Mouse (Mus musculus): ENCODE data around the gene Hoxd12. TPM values are rescaled to one million over a fixed set of nuclear protein-coding genes. Genes with fewer than 3 reads are reported as not detected.
A peak's percentile ranks its signal among the peaks of the same experiment; 100 is the strongest.

Gene Hoxd12
- polyA plus RNA-seq, 1 experiment from 2014 or later: 0.12 TPM

DNA sequence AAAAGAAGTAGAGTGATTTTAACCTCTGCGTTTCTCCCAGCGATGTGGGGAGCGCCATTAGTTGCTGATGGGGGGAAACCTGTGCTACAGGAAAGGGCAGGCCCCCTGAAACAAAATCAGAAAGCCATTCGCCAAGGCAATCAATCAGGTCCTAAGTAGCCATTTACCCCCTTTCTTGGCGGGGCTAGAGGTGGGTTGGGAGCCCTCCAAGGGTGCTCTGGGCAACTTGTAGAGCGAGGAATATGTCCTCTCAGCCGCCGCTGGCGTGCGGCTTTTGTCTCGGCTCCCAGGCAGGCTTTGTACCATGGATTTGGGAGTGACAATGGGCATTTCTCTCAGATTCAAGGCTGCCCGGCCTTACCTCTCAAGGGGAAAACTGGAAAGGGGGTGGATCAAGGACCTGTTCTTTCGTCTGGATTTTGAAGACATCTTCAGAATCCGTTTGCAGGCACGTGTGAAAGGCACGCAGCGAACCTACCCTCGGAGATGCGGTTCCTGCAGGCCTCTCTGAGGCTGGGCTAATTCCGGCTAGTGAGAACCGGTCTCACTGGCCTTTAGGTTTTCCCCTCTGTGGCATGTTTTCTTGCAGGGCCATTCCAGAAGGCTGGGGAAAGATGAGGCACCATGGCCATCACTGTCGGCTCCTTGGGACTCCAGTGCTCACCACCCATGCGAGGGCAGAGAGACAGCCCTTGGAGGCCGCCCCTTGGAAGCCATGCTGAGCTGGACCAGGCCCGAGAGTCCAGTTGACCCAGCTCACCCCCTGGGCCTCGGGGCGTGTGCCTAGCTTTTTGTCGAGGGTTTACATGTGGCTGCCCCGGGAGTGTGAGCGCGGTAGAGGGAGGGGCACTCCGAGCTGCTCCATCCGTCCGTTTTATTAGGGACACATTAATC, 21.9 kb downstream of the Hoxd12 start:
- 0 out of 2 replicates have a peak overlapping the region, but pooled peaks have one; percentile 17 for H3K4me2 ChIP-seq (replicated peaks; ENCODE audit: low read depth)
- H3K27me3 ChIP-seq (replicated peaks; ENCODE audit: control insufficient read depth, insufficient read depth, low read length): peaks cover 100% of the 10 kb centered on the region
- no peaks in the 10 kb centered on the region for H3K9me3 ChIP-seq (ENCODE audit: control insufficient read depth)
- H3K4me3 ChIP-seq (ENCODE audit: low read depth, low read length): peak overlapping the region; percentile 45; the same call in 1 of the 2 replicates
- TF ChIP-seq CTCF (IDR thresholded peaks at IDR 0.05; ENCODE audit: low read depth): no peak
- WGBS: 6% methylated on average over 34 of the region's 34 CpGs
- ATAC-seq: no peak
- H3K4me1 ChIP-seq (replicated peaks; ENCODE audit: control insufficient read depth, insufficient read depth, low read length): 0 out of 2 replicates have a peak, but pooled peaks cover 2% of the 10 kb centered on the region
- no peak overlapping the region for H3K9ac ChIP-seq (ENCODE audit: low read depth, low read length)
- H3K27ac ChIP-seq (ENCODE audit: low read depth, low read length): no peak overlapping the region
- no peaks in the 10 kb centered on the region for H3K36me3 ChIP-seq (ENCODE audit: control insufficient read depth, insufficient read depth)

DNA sequence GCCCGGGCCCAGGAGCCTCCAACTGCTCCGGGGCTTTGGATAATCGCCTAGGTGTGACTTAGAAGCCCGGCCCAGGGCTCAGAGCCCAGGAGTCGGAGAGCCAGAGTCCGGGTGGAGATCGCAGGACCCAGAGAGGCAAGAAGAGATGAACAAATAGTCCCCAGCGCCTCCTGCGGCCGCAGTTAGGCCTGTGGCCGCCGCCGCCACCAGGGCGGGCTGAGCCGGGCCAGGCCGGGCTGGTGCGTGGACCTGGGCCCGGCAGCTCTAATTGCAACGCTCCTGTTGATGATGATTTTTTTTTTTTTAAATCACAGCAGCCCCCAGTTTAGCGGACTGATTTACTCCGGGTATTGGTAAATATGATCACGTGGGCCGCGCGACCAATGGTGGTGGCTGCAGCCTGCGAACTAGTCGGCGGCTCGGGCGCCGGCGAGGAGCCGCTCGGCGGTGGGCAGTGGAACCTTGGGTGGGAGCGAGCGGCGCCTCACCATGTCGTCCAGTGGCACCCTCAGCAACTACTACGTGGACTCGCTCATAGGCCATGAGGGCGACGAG, 22.8 kb downstream of the Hoxd12 start, which contains the start of gene Hoxd9:
TSS of gene Hoxd9 (plus strand) at position 161 of the 555 bp plus-strand sequence.
- peak; percentile 39; the same call in 1 of the 2 replicates for TF ChIP-seq CTCF (IDR thresholded peaks at IDR 0.05; ENCODE audit: low read depth)
- Histone ChIP-seq H3K4me1 (replicated peaks; ENCODE audit: control insufficient read depth, insufficient read depth, low read length) (0 out of 2 replicates have a peak, but pooled peaks cover 2% of the 10 kb centered on the region), H3K27me3 (replicated peaks; ENCODE audit: control insufficient read depth, insufficient read depth, low read length) (peaks cover 98% of the 10 kb centered on the region), H3K27ac (ENCODE audit: low read depth, low read length) (no peak within 1 kb of the TSS), H3K9ac (ENCODE audit: low read depth, low read length) (peak within 1 kb of the TSS; percentile 40; the same call in 1 of the 2 replicates), H3K4me3 (ENCODE audit: low read depth, low read length) (peak within 1 kb of the TSS; percentile 45), H3K9me3 (ENCODE audit: control insufficient read depth) (no peaks in the 10 kb centered on the region), H3K36me3 (ENCODE audit: control insufficient read depth, insufficient read depth) (no peaks in the 10 kb centered on the region), H3K4me2 (replicated peaks; ENCODE audit: low read depth) (peak within 1 kb of the TSS; percentile 65)
- peak; percentile 49; the same call in 1 of the 2 replicates for ATAC-seq
- WGBS: under 1% methylated on average over 43 of the region's 43 CpGs

DNA sequence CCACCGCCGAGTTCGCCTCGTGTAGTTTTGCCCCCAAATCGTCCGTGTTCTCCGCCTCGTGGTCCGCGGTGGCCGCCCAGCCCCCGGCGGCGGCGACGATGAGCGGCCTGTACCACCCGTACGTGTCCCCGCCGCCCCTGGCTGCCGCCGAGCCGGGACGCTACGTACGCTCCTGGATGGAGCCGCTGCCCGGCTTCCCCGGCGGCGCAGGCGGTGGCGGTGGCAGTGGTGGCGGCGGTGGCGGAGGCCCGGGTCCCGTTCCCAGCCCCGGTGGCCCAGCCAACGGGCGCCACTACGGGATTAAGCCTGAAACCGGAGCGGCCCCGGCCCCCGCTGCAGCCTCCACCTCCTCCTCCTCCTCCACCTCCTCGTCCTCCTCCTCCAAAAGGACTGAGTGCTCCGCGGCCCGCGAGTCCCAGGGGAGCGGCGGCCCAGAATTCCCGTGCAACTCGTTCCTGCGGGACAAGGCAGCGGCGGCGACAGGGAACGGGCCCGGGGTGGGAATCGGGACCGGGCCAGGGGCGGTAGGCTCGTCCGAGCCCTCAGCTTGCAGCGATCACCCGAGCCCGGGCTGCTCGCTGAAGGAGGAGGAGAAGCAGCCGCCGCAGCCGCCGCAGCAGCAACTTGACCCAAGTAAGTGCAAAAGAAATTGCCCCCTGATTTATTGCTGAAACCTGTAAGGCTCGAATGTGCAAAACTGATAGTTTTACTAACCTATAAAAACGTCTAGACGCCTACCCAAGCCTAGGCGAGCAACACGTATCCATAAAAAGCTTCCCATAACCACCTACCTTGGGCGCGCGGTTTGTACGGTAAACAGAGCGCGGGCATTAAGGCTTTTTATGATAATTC, 23.6 kb downstream of the Hoxd12 start:
- Histone ChIP-seq H3K4me1 (replicated peaks; ENCODE audit: control insufficient read depth, insufficient read depth, low read length) (0 out of 2 replicates have a peak, but pooled peaks cover 2% of the 10 kb centered on the region), H3K9me3 (ENCODE audit: control insufficient read depth) (no peaks in the 10 kb centered on the region), H3K27me3 (replicated peaks; ENCODE audit: control insufficient read depth, insufficient read depth, low read length) (peaks cover 98% of the 10 kb centered on the region), H3K4me2 (replicated peaks; ENCODE audit: low read depth) (peak overlapping the region; percentile 65), H3K9ac (ENCODE audit: low read depth, low read length) (peak overlapping the region; percentile 40; the same call in 1 of the 2 replicates), H3K36me3 (ENCODE audit: control insufficient read depth, insufficient read depth) (no peaks in the 10 kb centered on the region), H3K27ac (ENCODE audit: low read depth, low read length) (no peak overlapping the region), H3K4me3 (ENCODE audit: low read depth, low read length) (peak overlapping the region; percentile 45)
- WGBS: under 1% methylated on average over 81 of the region's 86 CpGs
- ATAC-seq: no peak
- TF ChIP-seq CTCF (IDR thresholded peaks at IDR 0.05; ENCODE audit: low read depth): no peak

DNA sequence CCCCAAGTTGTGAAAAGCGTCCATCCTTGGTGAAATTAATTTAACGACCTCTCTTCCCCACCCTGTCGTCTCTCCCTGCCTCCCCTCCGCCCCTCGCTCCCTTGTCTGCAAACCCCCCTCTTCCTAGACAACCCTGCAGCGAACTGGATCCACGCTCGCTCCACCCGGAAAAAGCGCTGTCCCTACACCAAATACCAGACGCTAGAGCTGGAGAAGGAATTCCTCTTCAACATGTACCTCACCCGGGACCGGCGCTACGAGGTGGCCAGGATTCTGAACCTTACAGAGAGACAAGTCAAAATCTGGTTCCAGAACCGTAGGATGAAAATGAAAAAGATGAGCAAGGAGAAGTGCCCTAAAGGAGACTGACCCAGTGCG, 24.2 kb downstream of the Hoxd12 start:
- Histone ChIP-seq H3K9me3 (ENCODE audit: control insufficient read depth) (no peaks in the 10 kb centered on the region), H3K4me3 (ENCODE audit: low read depth, low read length) (peak overlapping the region; percentile 45), H3K27me3 (replicated peaks; ENCODE audit: control insufficient read depth, insufficient read depth, low read length) (peaks cover 98% of the 10 kb centered on the region), H3K4me2 (replicated peaks; ENCODE audit: low read depth) (peak overlapping the region; percentile 65), H3K36me3 (ENCODE audit: control insufficient read depth, insufficient read depth) (no peaks in the 10 kb centered on the region), H3K9ac (ENCODE audit: low read depth, low read length) (no peak overlapping the region; the same call in 1 of the 2 replicates), H3K4me1 (replicated peaks; ENCODE audit: control insufficient read depth, insufficient read depth, low read length) (0 out of 2 replicates have a peak, but pooled peaks cover 2% of the 10 kb centered on the region), H3K27ac (ENCODE audit: low read depth, low read length) (no peak overlapping the region)
- 4% methylated on average over 17 of the region's 17 CpGs for WGBS
- ATAC-seq: no peak
- TF ChIP-seq CTCF (IDR thresholded peaks at IDR 0.05; ENCODE audit: low read depth): no peak

DNA sequence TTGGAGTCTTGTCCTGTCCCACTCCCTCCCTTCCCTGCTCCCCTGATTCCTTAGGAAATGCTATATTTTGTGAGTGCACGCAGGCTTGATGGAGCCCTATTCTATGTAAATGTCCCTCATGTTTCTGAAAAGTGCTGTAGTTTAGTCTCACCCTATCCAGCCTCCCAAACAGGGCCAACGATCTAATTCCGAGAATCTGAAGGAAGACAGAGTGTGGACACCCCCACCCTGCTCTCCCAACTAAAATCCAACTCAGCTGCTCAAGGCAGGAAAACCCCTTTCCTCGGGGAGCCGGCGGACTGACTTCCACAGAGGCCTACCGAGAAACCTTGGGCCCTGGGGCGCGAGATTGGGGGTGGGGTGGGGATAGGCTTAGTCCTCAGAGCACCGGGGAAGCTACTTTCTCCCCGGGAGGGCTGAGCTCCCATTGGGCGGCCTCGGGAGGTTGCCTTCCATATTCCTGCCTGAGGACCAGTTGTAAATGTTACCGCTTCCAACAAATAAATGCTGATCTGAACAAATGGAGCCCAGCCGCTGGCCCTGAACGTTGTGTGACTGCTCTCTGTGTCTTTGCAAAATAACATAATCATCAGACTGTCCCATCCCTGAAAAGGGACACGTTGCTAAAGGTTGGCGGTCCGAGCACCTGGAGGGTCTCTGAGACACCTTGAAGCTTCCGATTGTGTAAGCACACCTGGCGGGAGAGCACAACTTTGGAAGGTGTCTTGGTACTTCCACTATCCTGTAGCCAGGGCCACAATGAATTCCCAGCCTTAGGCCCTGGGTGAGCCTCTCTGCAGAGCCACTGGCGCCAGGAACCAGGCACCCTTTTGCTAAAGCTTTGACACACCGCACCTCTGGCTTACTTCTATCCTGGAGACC, 25.1 kb downstream of the Hoxd12 start:
- no peak overlapping the region for H3K27ac ChIP-seq (ENCODE audit: low read depth, low read length)
- 15% methylated on average over 23 of the region's 23 CpGs for WGBS
- H3K4me2 ChIP-seq (replicated peaks; ENCODE audit: low read depth): 0 out of 2 replicates have a peak overlapping the region, but pooled peaks have one; percentile 3

More for the DNA sequence above, 25.1 kb downstream of the Hoxd12 start:
- Histone ChIP-seq H3K4me1 (replicated peaks; ENCODE audit: control insufficient read depth, insufficient read depth, low read length) (0 out of 2 replicates have a peak, but pooled peaks cover 2% of the 10 kb centered on the region), H3K9ac (ENCODE audit: low read depth, low read length) (no peak overlapping the region), H3K27me3 (replicated peaks; ENCODE audit: control insufficient read depth, insufficient read depth, low read length) (peaks cover 98% of the 10 kb centered on the region), H3K36me3 (ENCODE audit: control insufficient read depth, insufficient read depth) (no peaks in the 10 kb centered on the region), H3K4me3 (ENCODE audit: low read depth, low read length) (peak overlapping the region; percentile 9; the same call in 1 of the 2 replicates), H3K9me3 (ENCODE audit: control insufficient read depth) (no peaks in the 10 kb centered on the region)
- TF ChIP-seq CTCF (IDR thresholded peaks at IDR 0.05; ENCODE audit: low read depth): no peak
- no peak for ATAC-seq
